Mouse (Mus musculus) kidney, embryonic 14.5 days (tissue): Measurements from ENCODE around the gene Taf9. TPM values are rescaled to one million over a fixed set of nuclear protein-coding genes. Genes with fewer than 3 reads are reported as not detected.

ENCODE experiments used
- ATAC-seq: fragments of 200-750 bp; cut with Nextera tagmentation; 2 replicates; pipeline ENCODE4 v1.8.0; 2017; ENCODE audit warnings: moderate number of reproducible peaks, mild to moderate bottlenecking, moderate TSS enrichment, moderate library complexity; ENCODE audit not compliant: low FRiP score, low TSS enrichment
- H3K27ac ChIP-seq: fragments of 300-500 bp; sonication (generic); 2 replicates; pipeline ENCODE4 v1.5.1; 2014; ENCODE audit warnings: low read depth, mild to moderate bottlenecking, low read length, moderate library complexity, mixed read lengths
- H3K27me3 ChIP-seq: fragments of 300-500 bp; sonication (generic); 2 replicates; pipeline ENCODE4 v1.6.1; 2014; ENCODE audit warnings: mild to moderate bottlenecking, low read length; ENCODE audit not compliant: control insufficient read depth, insufficient read depth
- H3K36me3 ChIP-seq: fragments of 300-500 bp; sonication (generic); 2 replicates; pipeline ENCODE4 v1.6.1; 2014; ENCODE audit warnings: low read length, mixed read lengths; ENCODE audit not compliant: control insufficient read depth, insufficient read depth
- H3K4me1 ChIP-seq: fragments of 300-500 bp; sonication (generic); 2 replicates; pipeline ENCODE4 v1.6.1; 2014; ENCODE audit warnings: low read length, mixed read lengths; ENCODE audit not compliant: control insufficient read depth, insufficient read depth
- H3K4me2 ChIP-seq: fragments of 300-500 bp; sonication (generic); replicated peaks from 2 replicates; pipeline ENCODE4 v1.6.1; 2014; ENCODE audit warnings: low read depth, mild to moderate bottlenecking, low read length
- H3K4me3 ChIP-seq: fragments of 300-500 bp; sonication (generic); 2 replicates; pipeline ENCODE4 v1.5.1; 2014; ENCODE audit warnings: mild to moderate bottlenecking, low read length
- H3K9ac ChIP-seq: fragments of 300-500 bp; sonication (generic); 2 replicates; pipeline ENCODE4 v1.6.1; 2014; ENCODE audit warnings: low read depth, mild to moderate bottlenecking, low read length, moderate library complexity
- H3K9me3 ChIP-seq: fragments of 300-500 bp; sonication (generic); 2 replicates; pipeline ENCODE4 v1.6.1; 2016; ENCODE audit warnings: low read length; ENCODE audit not compliant: control insufficient read depth
- WGBS: fragments of 180-500 bp; shearing (Covaris S2); extraction: QIAGEN DNeasy Blood & Tissue Kit; methylation state at CpG from one replicate; pipeline ENCODE4 v1.1.7; 2014; 5-methylcytosine and 5-hydroxymethylcytosine counted together
- polyA plus RNA-seq: library from polyadenylated mRNA; unstranded; fragments of >200 nt; fragmentation: Nextera tagmentation; extraction: Ambion mirVana; gene quantifications from 2 replicates; pipeline ENCODE4 v1.2.1, GENCODE M21; 2014

Taf9 gene
- polyA plus RNA-seq, 1 experiment from 2014 or later = 16.7 TPM

- Histone ChIP-seq H3K9me3 (no peaks in the 10 kb centered on the region), H3K27ac (no peak overlapping the region), H3K27me3 (no peaks in the 10 kb centered on the region), H3K4me2 (no peak overlapping the region), H3K36me3 (no peaks in the 10 kb centered on the region), H3K4me1 (no peaks in the 10 kb centered on the region), H3K4me3 (no peak overlapping the region), H3K9ac (no peak overlapping the region)
- no peak for ATAC-seq
- WGBS = 72% methylated on average over 7 of the region's 7 CpGs
Observed at GRCm38 (mm10) chr13:100687513-100687912, 36.1 kb downstream of the Taf9 start.

- Histone ChIP-seq H3K27me3 (no peaks in the 10 kb centered on the region), H3K9ac (no peak overlapping the region), H3K4me2 (no peak overlapping the region), H3K36me3 (peaks cover 59% of the 10 kb centered on the region), H3K4me1 (no peaks in the 10 kb centered on the region), H3K4me3 (no peak overlapping the region), H3K27ac (no peak overlapping the region), H3K9me3 (no peaks in the 10 kb centered on the region)
- 99% methylated on average over 3 of the region's 3 CpGs for WGBS
- no peak for ATAC-seq
Observed at GRCm38 (mm10) chr13:100697541-100697940, 46.2 kb downstream of the Taf9 start.

- no peak for ATAC-seq
- peaks cover 69% of the 10 kb centered on the region for H3K36me3 ChIP-seq
Observed at GRCm38 (mm10) chr13:100698866-100699265, 47.5 kb downstream of the Taf9 start.

GRCm38 (mm10) chr13:100703468-100703867 lies 52.1 kb downstream of the Taf9 start:
- 98% methylated on average over 2 of the region's 2 CpGs for WGBS
- H3K9ac ChIP-seq = no peak overlapping the region
- H3K4me3 ChIP-seq = no peak overlapping the region
- H3K27ac ChIP-seq = no peak overlapping the region
- no peaks in the 10 kb centered on the region for H3K27me3 ChIP-seq
- no peaks in the 10 kb centered on the region for H3K9me3 ChIP-seq
- H3K36me3 ChIP-seq = peaks cover 84% of the 10 kb centered on the region
- ATAC-seq = no peak
- H3K4me1 ChIP-seq = no peaks in the 10 kb centered on the region
- H3K4me2 ChIP-seq = no peak overlapping the region

More at GRCm38 (mm10) chr13:100698866-100699265, 47.5 kb downstream of the Taf9 start:
- no peak overlapping the region for H3K27ac ChIP-seq
- H3K4me1 ChIP-seq = no peaks in the 10 kb centered on the region
- no peak overlapping the region for H3K9ac ChIP-seq
- no peak overlapping the region for H3K4me3 ChIP-seq
- 96% methylated on average over 10 of the region's 10 CpGs for WGBS
- no peaks in the 10 kb centered on the region for H3K27me3 ChIP-seq
- H3K4me2 ChIP-seq = no peak overlapping the region
- H3K9me3 ChIP-seq = no peaks in the 10 kb centered on the region

Other genes starting within 250 kb of the Taf9 start
- gene Naip1, start 198.7 kb upstream of the Taf9 start, polyA plus RNA-seq = 0.04 TPM in 1 of 2 replicates, not detected in the other
- gene Gtf2h2, start 159.0 kb upstream of the Taf9 start, polyA plus RNA-seq = 86.3 and 94.4 TPM in 2 replicates
- 15.8 and 32.7 TPM in 2 replicates for gene Ocln, start 98.9 kb upstream of the Taf9 start, polyA plus RNA-seq
- 12.1 and 18.3 TPM in 2 replicates for gene Marveld2, start 34.6 kb upstream of the Taf9 start, polyA plus RNA-seq
- 316 and 390 TPM in 2 replicates for gene Ak6, start 600 bp upstream of the Taf9 start, polyA plus RNA-seq
- gene Rad17, start 528 bp upstream of the Taf9 start, polyA plus RNA-seq = 22.2 and 26.3 TPM in 2 replicates
- gene Ccdc125, start 18.1 kb downstream of the Taf9 start, polyA plus RNA-seq = 5.5 and 6.8 TPM in 2 replicates
- 111 and 112 TPM in 2 replicates for gene Cdk7, start 79.4 kb downstream of the Taf9 start, polyA plus RNA-seq
- gene Mrps36, start 93.1 kb downstream of the Taf9 start, polyA plus RNA-seq = 171 and 182 TPM in 2 replicates
- gene Cenph, start 124.3 kb downstream of the Taf9 start, polyA plus RNA-seq = 49.7 and 59.4 TPM in 2 replicates
- 289 and 315 TPM in 2 replicates for gene Ccnb1, start 135.0 kb downstream of the Taf9 start, polyA plus RNA-seq
- 33.9 and 65.9 TPM in 2 replicates for gene Slc30a5, start 181.8 kb downstream of the Taf9 start, polyA plus RNA-seq